Mouse (Mus musculus) right cerebral cortex, postnatal 10 days (tissue): ENCODE data around the gene Ctsz.

Experiments
- DNase-seq, 2 experiments: peaks; one replicate each; pipeline ENCODE4 v3.0.0; 2021; ENCODE audit warnings: low spot score in 2 of 2

Ctsz gene

DNA sequence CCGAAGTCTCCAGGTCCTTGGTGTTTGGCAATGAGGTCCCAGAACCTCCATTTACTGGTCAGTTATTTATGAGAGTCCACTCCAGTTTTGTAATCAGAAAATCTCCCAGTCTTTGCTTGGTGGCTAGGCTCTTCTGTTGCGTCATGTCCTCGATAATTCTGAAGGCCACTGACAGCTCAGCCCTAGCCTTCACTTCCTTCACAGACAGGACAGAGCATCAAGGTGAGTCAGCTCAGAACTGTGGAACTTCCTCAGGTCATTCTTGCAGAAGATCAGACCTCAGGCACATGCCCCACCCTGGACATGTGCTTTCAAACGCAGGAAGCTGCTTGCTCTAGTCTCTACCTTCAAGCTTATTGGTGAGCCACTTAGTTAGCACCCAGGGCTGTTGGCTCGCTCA lies 45.5 kb downstream of the Ctsz start:
- no peak for DNase-seq

DNA sequence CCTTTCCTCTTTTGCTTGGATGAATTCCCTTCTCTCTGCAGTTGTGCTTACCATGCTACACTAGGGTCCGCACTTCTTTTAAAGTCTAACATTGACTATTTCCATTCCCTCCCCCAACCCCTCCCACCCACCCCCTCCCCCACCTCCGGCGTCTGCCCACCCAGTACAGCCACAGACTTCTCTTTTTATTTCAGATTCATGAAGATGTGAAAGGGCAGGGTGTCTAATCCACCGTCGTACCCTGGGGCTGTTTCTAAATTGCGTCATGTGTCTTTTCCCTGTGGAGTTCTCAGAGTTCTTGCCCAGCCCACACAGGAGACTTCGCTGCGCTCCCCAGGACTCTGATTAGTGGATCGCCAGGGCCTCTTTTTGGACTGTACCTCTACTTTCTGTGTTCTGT lies 46.3 kb downstream of the Ctsz start:
- DNase-seq = no peak

DNA sequence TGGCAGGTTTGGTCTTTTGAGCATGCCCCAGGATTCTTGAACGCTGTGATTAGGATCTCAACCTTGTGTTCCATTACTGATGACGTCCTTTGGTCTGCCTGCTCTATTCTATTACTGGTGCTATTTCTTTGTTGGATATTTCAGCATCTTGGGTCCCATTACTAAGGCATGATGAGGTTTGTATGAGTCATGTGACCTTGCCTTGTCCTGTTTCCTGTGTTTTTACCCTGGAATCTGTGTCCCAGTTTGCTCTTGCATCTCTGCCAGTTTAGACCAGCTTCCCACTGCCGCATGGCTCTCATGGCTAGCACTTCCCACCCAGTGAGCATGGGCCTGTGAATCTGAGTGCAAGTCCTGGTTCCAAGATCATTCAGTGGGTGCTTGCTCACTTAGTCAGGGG lies 46.9 kb downstream of the Ctsz start:
- DNase-seq = no peak

DNA sequence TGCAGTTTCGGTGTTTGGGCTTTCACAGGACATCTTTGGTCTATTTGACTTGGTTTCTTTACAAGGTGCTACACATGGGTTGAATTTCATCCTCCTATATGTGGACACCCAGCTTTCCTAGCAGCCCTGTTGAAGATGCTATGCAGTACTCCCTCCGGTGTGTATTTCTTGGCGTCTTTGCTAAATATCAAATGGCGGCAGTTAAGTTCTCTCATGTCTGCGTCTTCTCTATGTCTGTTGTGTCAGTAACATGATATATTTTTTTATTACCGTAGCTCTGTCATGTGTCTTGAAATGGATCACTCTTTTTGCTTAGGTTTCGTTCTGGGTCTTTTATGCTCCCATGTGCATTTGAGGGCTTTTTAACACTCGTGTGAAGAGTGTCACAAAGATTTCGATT lies 57.8 kb downstream of the Ctsz start:
- no peak for DNase-seq
